Mouse (Mus musculus) forebrain, embryonic 10.5 days (tissue): ENCODE data around the gene Myrfl. TPM values are rescaled to one million over a fixed set of nuclear protein-coding genes. Genes with fewer than 3 reads are reported as not detected.

Experiments used
- DNase-seq: peaks from one replicate; pipeline ENCODE4 v3.0.0-alpha.2; 2017; ENCODE audit warnings: low spot score; ENCODE audit errors: extremely low spot score
- H3K27ac ChIP-seq: fragments of 300-500 bp; sonication (generic); 2 replicates; pipeline ENCODE4 v1.5.1; 2016; ENCODE audit warnings: mild to moderate bottlenecking
- H3K27me3 ChIP-seq: fragments of 300-500 bp; sonication (generic); 2 replicates; pipeline ENCODE4 v1.6.1; 2016; ENCODE audit warnings: mild to moderate bottlenecking; ENCODE audit not compliant: poor library complexity, severe bottlenecking
- H3K36me3 ChIP-seq: fragments of 300-500 bp; sonication (generic); replicated peaks from 2 replicates; pipeline ENCODE4 v1.6.1; 2016; ENCODE audit warnings: mild to moderate bottlenecking, moderate library complexity
- H3K4me1 ChIP-seq: fragments of 300-500 bp; sonication (generic); 2 replicates; pipeline ENCODE4 v1.6.1; 2016
- H3K4me3 ChIP-seq: fragments of 300-500 bp; sonication (generic); 2 replicates; pipeline ENCODE4 v1.5.1; 2016; ENCODE audit warnings: mild to moderate bottlenecking, moderate library complexity
- H3K9me3 ChIP-seq: fragments of 300-500 bp; sonication (generic); 2 replicates; pipeline ENCODE4 v1.6.1; 2016; ENCODE audit warnings: mild to moderate bottlenecking, moderate library complexity
- WGBS: fragments of 180-500 bp; shearing (Covaris S2); methylation state at CpG from one replicate; pipeline ENCODE4 v1.1.7; 2016; 5-methylcytosine and 5-hydroxymethylcytosine counted together
- polyA plus RNA-seq: library from polyadenylated mRNA; unstranded; fragments of >200 nt; fragmentation: Nextera tagmentation; extraction: Ambion mirVana; gene quantifications from 2 replicates; pipeline ENCODE4 v1.2.1, GENCODE M21; 2016

The Myrfl gene
- 0.07 TPM in 1 of 2 replicates, not detected in the other for polyA plus RNA-seq

DNA sequence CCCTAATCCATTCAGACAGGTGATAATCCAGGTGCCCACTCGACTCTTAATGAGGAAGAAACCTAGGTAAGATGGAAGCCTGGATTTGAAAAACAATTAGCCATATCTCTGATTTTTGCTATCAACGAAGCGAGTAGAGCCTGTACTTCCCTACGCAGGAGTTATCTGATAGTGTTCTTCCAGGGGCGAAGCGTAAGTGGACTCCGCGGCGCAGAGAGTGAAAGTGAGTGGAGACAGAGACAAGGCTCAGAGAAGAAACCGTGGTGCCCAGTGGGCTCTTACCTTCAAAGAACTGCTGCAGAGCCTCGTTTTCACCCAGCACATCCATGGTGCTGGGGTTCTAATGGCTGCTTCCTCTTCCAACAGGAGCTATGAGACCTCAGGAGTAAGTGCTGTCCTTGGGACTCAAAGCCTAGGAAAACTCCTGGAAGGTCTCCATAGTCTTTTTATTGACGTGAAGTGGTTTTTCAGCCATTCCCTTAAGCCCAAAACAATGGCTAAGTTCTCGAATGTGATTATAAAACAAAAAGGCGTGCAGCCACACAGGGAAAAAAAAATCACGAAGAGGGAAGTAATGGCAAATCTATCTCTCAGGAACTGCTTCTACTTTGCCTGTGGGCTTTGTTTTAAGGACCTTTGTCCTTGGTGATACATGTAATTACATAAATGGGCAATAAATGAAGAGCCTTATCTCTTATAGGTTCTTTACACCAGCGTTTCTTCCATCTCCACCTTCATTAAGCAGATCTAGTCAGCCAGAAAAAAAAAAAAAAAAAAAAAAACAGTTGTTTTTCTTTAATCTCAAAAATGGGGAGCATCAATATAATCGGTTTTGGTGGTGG is at the start of gene Myrfl:
Gene Myrfl (minus strand): TSS at position 584 of the 842 bp plus-strand sequence.
- WGBS = 85% methylated on average over 17 of the region's 17 CpGs
- no peak for DNase-seq
- no peak within 1 kb of the TSS for H3K4me3 ChIP-seq

GRCm38 (mm10) chr10:116944940-116945339 is 48.2 kb upstream of the Myrfl start:
- no peak overlapping the region for H3K4me3 ChIP-seq
- DNase-seq = no peak
- H3K9me3 ChIP-seq = peaks cover 9% of the 10 kb centered on the region
- peaks cover 15% of the 10 kb centered on the region for H3K4me1 ChIP-seq
- H3K27me3 ChIP-seq = no peaks in the 10 kb centered on the region
- H3K36me3 ChIP-seq = peaks cover 40% of the 10 kb centered on the region
- H3K27ac ChIP-seq = no peak overlapping the region
- WGBS = 89% methylated on average over 10 of the region's 10 CpGs

More for the DNA sequence above, at the start of gene Myrfl:
- H3K4me1 ChIP-seq = no peaks in the 10 kb centered on the region
- H3K36me3 ChIP-seq = no peaks in the 10 kb centered on the region
- no peaks in the 10 kb centered on the region for H3K9me3 ChIP-seq
- H3K27ac ChIP-seq = no peak within 1 kb of the TSS
- no peaks in the 10 kb centered on the region for H3K27me3 ChIP-seq

- H3K36me3 ChIP-seq = peaks cover 48% of the 10 kb centered on the region
- no peak for DNase-seq
- peaks cover 9% of the 10 kb centered on the region for H3K9me3 ChIP-seq
- H3K4me3 ChIP-seq = no peak overlapping the region
- no peaks in the 10 kb centered on the region for H3K27me3 ChIP-seq
- H3K27ac ChIP-seq = no peak overlapping the region
- 85% methylated on average over 3 of the region's 3 CpGs for WGBS
- peaks cover 11% of the 10 kb centered on the region for H3K4me1 ChIP-seq
These were observed 47.4 kb upstream of the Myrfl start for GRCm38 (mm10) chr10:116944144-116944543.

DNA sequence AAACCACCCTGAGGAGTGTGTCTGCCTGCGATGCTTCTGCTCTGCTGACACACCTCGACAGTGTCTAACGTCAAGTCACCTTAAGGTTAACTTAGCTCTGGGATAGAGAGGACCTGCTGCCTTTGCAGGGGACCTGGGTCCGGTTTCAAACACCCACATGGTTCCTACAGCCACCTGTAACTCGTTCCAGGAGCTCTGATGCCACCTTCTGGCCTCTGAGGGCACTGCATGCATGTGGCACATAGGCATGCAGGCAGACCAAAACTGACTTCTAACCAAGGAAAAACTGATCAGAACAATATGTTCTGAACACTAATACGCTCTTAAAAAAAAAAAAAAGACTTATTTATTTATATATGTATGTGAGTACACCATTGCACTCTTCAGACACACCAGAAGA is 46.3 kb upstream of the Myrfl start:
- H3K4me1 ChIP-seq = no peaks in the 10 kb centered on the region; the same call in 1 of the 2 replicates
- H3K27me3 ChIP-seq = no peaks in the 10 kb centered on the region
- peaks cover 60% of the 10 kb centered on the region for H3K36me3 ChIP-seq
- DNase-seq = no peak
- no peak overlapping the region for H3K27ac ChIP-seq
- H3K9me3 ChIP-seq = peaks cover 9% of the 10 kb centered on the region
- no peak overlapping the region for H3K4me3 ChIP-seq
- WGBS = 92% methylated on average over 6 of the region's 6 CpGs

GRCm38 (mm10) chr10:116935028-116935427 is 38.3 kb upstream of the Myrfl start:
- no peaks in the 10 kb centered on the region for H3K27me3 ChIP-seq
- no peak for DNase-seq
- no peaks in the 10 kb centered on the region for H3K4me1 ChIP-seq
- H3K4me3 ChIP-seq = no peak overlapping the region
- H3K36me3 ChIP-seq = peaks cover 90% of the 10 kb centered on the region
- no peak overlapping the region for H3K27ac ChIP-seq
- no peaks in the 10 kb centered on the region for H3K9me3 ChIP-seq
- WGBS = 86% methylated on average over 12 of the region's 12 CpGs

DNA sequence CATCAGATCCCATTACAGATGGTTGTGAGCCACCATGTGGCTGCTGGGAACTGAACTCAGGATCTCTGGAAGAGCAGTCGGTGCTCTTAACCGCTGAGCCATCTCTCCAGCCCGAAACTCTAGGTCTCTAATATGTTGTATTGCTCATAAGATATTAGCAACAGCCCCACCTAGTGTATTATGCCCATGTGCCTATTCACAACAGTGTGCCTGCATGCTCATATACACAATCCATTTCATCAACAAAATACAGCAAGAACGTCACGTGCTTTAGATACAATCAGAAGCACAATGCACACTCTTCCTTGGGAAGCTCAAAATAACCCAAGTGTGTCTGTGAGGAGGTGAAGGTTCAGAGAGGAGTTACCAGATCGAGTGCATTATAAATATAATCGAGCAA is 37.1 kb upstream of the Myrfl start:
- no peak overlapping the region for H3K27ac ChIP-seq
- H3K4me1 ChIP-seq = no peaks in the 10 kb centered on the region
- no peak for DNase-seq
- no peaks in the 10 kb centered on the region for H3K27me3 ChIP-seq
- 94% methylated on average over 7 of the region's 7 CpGs for WGBS
- no peaks in the 10 kb centered on the region for H3K9me3 ChIP-seq
- no peak overlapping the region for H3K4me3 ChIP-seq
- peaks cover 84% of the 10 kb centered on the region for H3K36me3 ChIP-seq

- peaks cover 81% of the 10 kb centered on the region for H3K36me3 ChIP-seq
- no peak for DNase-seq
- 93% methylated on average over 13 of the region's 13 CpGs for WGBS
- H3K9me3 ChIP-seq = no peaks in the 10 kb centered on the region
- no peak overlapping the region for H3K27ac ChIP-seq
- no peak overlapping the region for H3K4me3 ChIP-seq
- no peaks in the 10 kb centered on the region for H3K27me3 ChIP-seq
- no peaks in the 10 kb centered on the region for H3K4me1 ChIP-seq
These were observed 35.7 kb upstream of the Myrfl start for GRCm38 (mm10) chr10:116932418-116932817.

GRCm38 (mm10) chr10:116931497-116932179 is 34.9 kb upstream of the Myrfl start:
- no peaks in the 10 kb centered on the region for H3K9me3 ChIP-seq
- DNase-seq = no peak
- no peaks in the 10 kb centered on the region for H3K4me1 ChIP-seq
- no peak overlapping the region for H3K4me3 ChIP-seq
- H3K27me3 ChIP-seq = no peaks in the 10 kb centered on the region
- peaks cover 81% of the 10 kb centered on the region for H3K36me3 ChIP-seq
- 91% methylated on average over 15 of the region's 15 CpGs for WGBS
- no peak overlapping the region for H3K27ac ChIP-seq

DNA sequence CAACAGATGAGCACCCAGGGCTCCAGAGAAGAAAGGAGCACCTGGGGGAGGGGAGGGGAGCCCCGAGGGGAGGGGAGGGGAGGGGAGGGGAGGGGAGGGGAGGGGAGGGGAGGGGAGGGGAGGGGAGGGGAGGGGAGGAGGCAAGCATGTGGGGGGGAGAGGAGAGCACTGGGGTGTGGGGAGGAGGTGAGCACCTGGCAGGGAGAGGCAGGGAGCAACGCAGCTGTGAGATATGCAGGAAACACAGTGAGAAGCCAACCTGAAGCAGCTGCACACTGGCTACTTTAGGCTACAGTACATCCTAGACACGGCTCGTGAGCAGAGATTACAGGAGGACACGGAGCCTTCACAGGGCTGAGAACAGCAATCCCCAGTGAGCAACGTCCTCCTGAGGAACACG is 34.2 kb upstream of the Myrfl start:
- Histone ChIP-seq H3K4me3 (no peak overlapping the region), H3K27ac (no peak overlapping the region), H3K9me3 (no peaks in the 10 kb centered on the region), H3K4me1 (no peaks in the 10 kb centered on the region), H3K36me3 (peaks cover 80% of the 10 kb centered on the region), H3K27me3 (no peaks in the 10 kb centered on the region)
- no peak for DNase-seq
- WGBS = 90% methylated on average over 6 of the region's 7 CpGs

GRCm38 (mm10) chr10:116930506-116930905 is 33.8 kb upstream of the Myrfl start:
- no peaks in the 10 kb centered on the region for H3K9me3 ChIP-seq
- WGBS = 86% methylated on average over 7 of the region's 7 CpGs
- H3K36me3 ChIP-seq = peaks cover 83% of the 10 kb centered on the region
- no peak overlapping the region for H3K4me3 ChIP-seq
- DNase-seq = no peak
- H3K27me3 ChIP-seq = no peaks in the 10 kb centered on the region
- no peak overlapping the region for H3K27ac ChIP-seq
- no peaks in the 10 kb centered on the region for H3K4me1 ChIP-seq

DNA sequence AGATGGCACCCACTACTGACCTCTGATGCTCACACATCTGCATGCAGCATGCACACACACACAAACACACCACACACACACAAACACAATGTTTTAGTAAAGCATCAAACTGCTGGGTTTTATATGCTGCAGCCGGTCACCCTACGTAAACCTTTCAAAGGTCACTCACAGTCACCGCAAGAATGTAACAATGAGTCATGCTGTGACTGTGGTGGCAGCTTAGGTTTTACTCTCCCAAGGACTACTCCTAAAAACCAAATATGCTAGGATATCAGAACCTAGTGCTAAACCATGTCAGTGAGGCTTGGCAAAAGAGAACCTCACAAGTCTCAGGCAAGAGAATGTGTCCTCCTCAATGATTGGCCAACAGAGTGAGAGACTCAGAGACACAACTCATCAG is 32.1 kb upstream of the Myrfl start:
- no peaks in the 10 kb centered on the region for H3K27me3 ChIP-seq
- H3K9me3 ChIP-seq = no peaks in the 10 kb centered on the region
- no peaks in the 10 kb centered on the region for H3K4me1 ChIP-seq
- H3K4me3 ChIP-seq = no peak overlapping the region
- DNase-seq = no peak
- WGBS = 89% methylated on average over 3 of the region's 3 CpGs
- peaks cover 83% of the 10 kb centered on the region for H3K36me3 ChIP-seq
- H3K27ac ChIP-seq = no peak overlapping the region

DNA sequence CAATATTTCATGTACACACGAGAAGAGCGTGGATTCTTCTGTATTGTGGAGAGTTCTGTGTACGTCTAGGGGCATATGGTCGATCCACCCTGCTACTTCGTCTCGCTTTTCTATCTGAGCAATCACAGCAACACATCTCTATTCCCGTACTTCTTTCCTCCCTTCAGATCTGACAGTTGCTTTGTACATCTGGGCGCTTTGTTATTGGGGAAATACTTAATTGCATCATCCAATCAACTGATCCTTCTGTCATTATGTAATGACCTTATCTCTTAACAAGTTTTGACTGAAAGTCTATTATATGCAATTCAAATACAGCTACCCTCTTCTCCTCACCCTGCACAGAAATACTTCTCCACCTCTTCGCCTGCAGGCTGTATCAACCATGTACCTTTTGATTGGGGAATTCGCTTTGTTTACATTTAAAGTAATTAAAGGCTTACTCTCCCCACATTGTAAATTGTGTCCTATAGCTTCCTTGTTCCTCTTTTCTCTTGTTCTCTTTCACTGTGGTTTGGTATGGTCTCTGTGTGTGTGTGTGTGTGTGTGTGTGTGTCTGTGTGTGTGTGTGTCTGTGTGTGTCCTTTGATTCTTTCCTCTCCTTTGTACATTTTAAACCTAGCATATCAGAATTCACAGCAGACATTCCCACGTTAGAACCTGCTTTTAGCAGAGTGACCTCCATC is 29.9 kb upstream of the Myrfl start:
- Histone ChIP-seq H3K9me3 (no peaks in the 10 kb centered on the region), H3K27me3 (no peaks in the 10 kb centered on the region), H3K27ac (no peak overlapping the region), H3K4me1 (no peaks in the 10 kb centered on the region), H3K4me3 (no peak overlapping the region), H3K36me3 (peaks cover 80% of the 10 kb centered on the region)
- no peak for DNase-seq
- WGBS = 92% methylated on average over 11 of the region's 11 CpGs
